Mouse (Mus musculus) liver, adult 2 months (tissue): Measurements from ENCODE around the gene Upf3b. TPM values are rescaled to one million over a fixed set of nuclear protein-coding genes. Genes with fewer than 3 reads are reported as not detected.

ENCODE experiments used
- DNase-seq: peaks from one replicate; pipeline ENCODE4 v3.0.0-alpha.2; 2011; ENCODE audit warnings: low read depth, low spot score; ENCODE audit errors: extremely low read depth
- H3K27ac ChIP-seq: fragments of 200-500 bp; replicated peaks from 2 replicates; pipeline ENCODE4 v1.5.1; 2012; ENCODE audit warnings: low read depth, mild to moderate bottlenecking, control low read depth, inconsistent platforms, low read length; ENCODE audit not compliant: insufficient read depth
- H3K27me3 ChIP-seq: fragments of 200-500 bp; 2 replicates; pipeline ENCODE4 v1.6.1; 2012; ENCODE audit warnings: mild to moderate bottlenecking, moderate library complexity, low read length, inconsistent platforms; ENCODE audit not compliant: control insufficient read depth, insufficient read depth
- H3K36me3 ChIP-seq: fragments of 200-500 bp; 2 replicates; pipeline ENCODE4 v1.6.1; 2012; ENCODE audit warnings: low read length, inconsistent platforms; ENCODE audit not compliant: control insufficient read depth, insufficient read depth
- H3K4me1 ChIP-seq: fragments of 200-500 bp; 2 replicates; pipeline ENCODE4 v1.6.1; 2011; ENCODE audit warnings: low read length; ENCODE audit not compliant: control insufficient read depth, insufficient read depth
- H3K4me3 ChIP-seq: fragments of 200-500 bp; 2 replicates; pipeline ENCODE4 v1.5.1; 2011; ENCODE audit warnings: low read depth, mild to moderate bottlenecking, control low read depth, low read length, moderate library complexity; ENCODE audit not compliant: insufficient read depth
- H3K79me2 ChIP-seq: fragments of 200-500 bp; 2 replicates; pipeline ENCODE4 v1.6.1; 2012; ENCODE audit warnings: inconsistent platforms, mild to moderate bottlenecking, low read length, moderate library complexity; ENCODE audit not compliant: control insufficient read depth, insufficient read depth
- H3K9ac ChIP-seq: fragments of 200-500 bp; 2 replicates; pipeline ENCODE4 v1.6.1; 2012; ENCODE audit warnings: low read depth, mild to moderate bottlenecking, control low read depth, inconsistent platforms, low read length
- CTCF ChIP-seq: fragments of 200-500 bp; IDR thresholded peaks from 2 replicates; pipeline ENCODE4 v1.5.1; 2011; ENCODE audit warnings: low read depth, low read length, control low read depth
- POLR2A ChIP-seq: fragments of 200-500 bp; IDR thresholded peaks from 2 replicates; pipeline ENCODE4 v1.6.1; 2011; ENCODE audit warnings: low read length, control low read depth; ENCODE audit not compliant: insufficient read depth; ENCODE audit errors: extremely low read depth
- WGBS: fragments of 180-500 bp; shearing (Covaris S2); methylation state at CpG from one replicate; pipeline ENCODE4 v1.1.7; 2018; 5-methylcytosine and 5-hydroxymethylcytosine counted together
- polyA plus RNA-seq: library from polyadenylated mRNA; depleted of rRNA; stranded (reverse); fragments of >200 nt; gene quantifications from 2 replicates; pipeline ENCODE4 v1.2.3, GENCODE M21; 2012
- total RNA-seq: library from RNA; depleted of rRNA; stranded (reverse); fragments of >200 nt; gene quantifications from 2 replicates; pipeline ENCODE4 v1.2.3, GENCODE M21; 2014

The Upf3b gene
- total and polyA plus RNA-seq, 2 experiments = 2.2 to 5.7 TPM

- DNase-seq = peak; percentile 12
- H3K36me3 ChIP-seq = no peaks in the 10 kb centered on the region
- H3K4me3 ChIP-seq = no peak overlapping the region
- no peak overlapping the region for H3K9ac ChIP-seq
- H3K4me1 ChIP-seq = no peaks in the 10 kb centered on the region
- TF ChIP-seq CTCF (peak; percentile 72), POLR2A (no peak)
- no peaks in the 10 kb centered on the region for H3K27me3 ChIP-seq
- no peak overlapping the region for H3K27ac ChIP-seq
- 35% methylated on average over 9 of the region's 9 CpGs for WGBS
- H3K79me2 ChIP-seq = no peaks in the 10 kb centered on the region
These were observed 35.7 kb downstream of the Upf3b start for GRCm38 (mm10) chrX:37074262-37074892.

DNA sequence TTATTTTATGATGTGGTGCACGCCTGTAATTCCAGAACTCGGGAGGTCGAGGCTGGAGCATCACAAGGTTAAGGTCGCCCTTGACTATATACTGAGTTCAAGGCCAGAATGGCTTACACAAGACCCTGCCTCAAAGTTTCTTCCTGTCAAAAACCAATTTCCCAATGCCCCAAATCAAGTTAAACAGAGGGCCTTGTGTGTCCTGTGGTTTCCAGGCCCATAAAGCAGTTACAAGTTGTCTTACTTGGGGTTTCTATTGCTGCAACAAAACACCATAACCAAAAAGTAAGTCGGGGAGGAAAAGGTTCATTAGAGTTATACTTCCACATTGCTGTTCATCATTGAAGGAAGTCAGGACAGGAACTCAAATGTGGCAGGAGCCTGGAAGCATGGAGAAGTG lies 41.4 kb downstream of the Upf3b start:
- H3K27me3 ChIP-seq = no peaks in the 10 kb centered on the region
- H3K4me1 ChIP-seq = no peaks in the 10 kb centered on the region
- H3K9ac ChIP-seq = no peak overlapping the region
- WGBS = 90% methylated on average over 5 of the region's 5 CpGs
- no peak overlapping the region for H3K4me3 ChIP-seq
- TF ChIP-seq POLR2A (no peak), CTCF (no peak)
- H3K79me2 ChIP-seq = no peaks in the 10 kb centered on the region
- DNase-seq = no peak
- H3K36me3 ChIP-seq = no peaks in the 10 kb centered on the region
- no peak overlapping the region for H3K27ac ChIP-seq

- H3K79me2 ChIP-seq = no peaks in the 10 kb centered on the region
- H3K27ac ChIP-seq = no peak overlapping the region
- no peaks in the 10 kb centered on the region for H3K4me1 ChIP-seq
- no peak overlapping the region for H3K9ac ChIP-seq
- no peaks in the 10 kb centered on the region for H3K27me3 ChIP-seq
- no peak for DNase-seq
- H3K4me3 ChIP-seq = no peak overlapping the region
- WGBS = 84% methylated on average over 3 of the region's 3 CpGs
- no peak for TF ChIP-seq CTCF
- no peak for TF ChIP-seq POLR2A
- no peaks in the 10 kb centered on the region for H3K36me3 ChIP-seq
These were observed 42.8 kb downstream of the Upf3b start for GRCm38 (mm10) chrX:37067299-37067698.

DNA sequence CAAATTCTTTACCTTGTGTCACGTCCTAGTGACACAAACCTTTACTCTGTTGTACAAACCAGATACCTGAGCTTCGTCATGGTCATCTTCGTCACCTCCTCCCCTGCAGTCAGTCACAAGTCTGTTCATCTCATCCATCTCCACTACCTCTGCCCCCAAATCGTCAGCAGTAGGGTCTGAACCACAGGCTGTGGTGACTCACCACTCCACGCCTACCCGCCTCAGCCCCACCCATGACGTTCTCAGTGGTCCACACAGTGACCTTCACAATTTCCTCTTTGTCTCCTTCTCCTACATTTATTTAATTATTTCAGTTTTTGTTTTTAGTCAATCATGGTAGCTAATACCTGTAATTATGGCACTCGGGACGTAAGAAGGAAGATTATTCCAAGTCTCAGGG lies 46.2 kb downstream of the Upf3b start:
- H3K4me3 ChIP-seq = no peak overlapping the region
- no peaks in the 10 kb centered on the region for H3K27me3 ChIP-seq
- no peak for TF ChIP-seq CTCF
- no peak for TF ChIP-seq POLR2A
- H3K79me2 ChIP-seq = no peaks in the 10 kb centered on the region
- H3K27ac ChIP-seq = no peak overlapping the region
- H3K4me1 ChIP-seq = no peaks in the 10 kb centered on the region
- no peak for DNase-seq
- 80% methylated on average over 9 of the region's 9 CpGs for WGBS
- H3K9ac ChIP-seq = no peak overlapping the region
- no peaks in the 10 kb centered on the region for H3K36me3 ChIP-seq

GRCm38 (mm10) chrX:37048890-37049823 lies 61.0 kb downstream of the Upf3b start:
- Histone ChIP-seq H3K36me3 (no peaks in the 10 kb centered on the region), H3K27ac (no peak overlapping the region), H3K4me3 (peak overlapping the region; percentile 41; the same call in 1 of the 2 replicates), H3K4me1 (0 out of 2 replicates have a peak, but pooled peaks cover 3% of the 10 kb centered on the region), H3K9ac (peak overlapping the region; percentile 17), H3K79me2 (no peaks in the 10 kb centered on the region), H3K27me3 (peaks cover 9% of the 10 kb centered on the region; the same call in 1 of the 2 replicates)
- no peak for TF ChIP-seq CTCF
- no peak for TF ChIP-seq POLR2A
- 3% methylated on average over 60 of the region's 70 CpGs for WGBS
- DNase-seq = peak; percentile 29
